Mouse (Mus musculus) cerebellum, adult 2 months (tissue): ENCODE data around the gene Ppfibp1.

Source experiments
- CTCF ChIP-seq: fragments of 200-500 bp; IDR thresholded peaks from 2 replicates; pipeline ENCODE4 v1.5.1; 2011; ENCODE audit warnings: low read depth, mild to moderate bottlenecking, control low read depth, low read length, moderate library complexity, borderline replicate concordance; ENCODE audit not compliant: insufficient read depth
- POLR2A ChIP-seq: fragments of 200-500 bp; IDR thresholded peaks from 2 replicates; pipeline ENCODE4 v1.6.1; 2011; ENCODE audit warnings: low read length, control low read depth, borderline replicate concordance; ENCODE audit not compliant: insufficient read depth

DNA sequence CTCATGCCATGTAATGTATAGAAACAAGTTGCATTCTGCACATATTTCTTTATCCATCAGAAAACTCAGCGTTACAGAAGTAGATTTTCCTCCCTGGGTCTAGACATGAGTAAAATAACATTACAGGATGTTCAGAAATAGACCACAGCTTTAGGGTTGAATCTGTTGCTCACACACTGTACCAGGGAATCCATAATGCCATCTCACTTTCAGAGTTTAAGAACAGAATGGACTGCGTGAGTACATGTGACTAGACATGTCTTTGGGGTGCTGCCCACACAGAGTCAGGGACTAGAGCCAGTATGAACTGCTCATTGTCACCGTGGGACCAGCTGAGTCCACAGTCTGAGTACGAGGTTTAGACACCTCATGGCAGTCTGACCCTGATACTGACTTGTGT, 110.4 kb downstream of the Ppfibp1 start:
- TF ChIP-seq CTCF (no peak), POLR2A (no peak)
